Mouse (Mus musculus) cortical plate, adult 2 months (tissue): ENCODE results near the gene Ift88.

Source experiments
- CTCF ChIP-seq: fragments of 200-500 bp; IDR thresholded peaks from 2 replicates; pipeline ENCODE4 v1.5.1; 2011; ENCODE audit warnings: mild to moderate bottlenecking, control low read depth, low read length; ENCODE audit not compliant: insufficient read depth; ENCODE audit errors: extremely low read depth
- POLR2A ChIP-seq: fragments of 200-500 bp; IDR thresholded peaks from 2 replicates; pipeline ENCODE4 v1.6.1; 2011; ENCODE audit warnings: mild to moderate bottlenecking, low read length, control low read depth; ENCODE audit not compliant: insufficient read depth; ENCODE audit errors: extremely low read depth

DNA sequence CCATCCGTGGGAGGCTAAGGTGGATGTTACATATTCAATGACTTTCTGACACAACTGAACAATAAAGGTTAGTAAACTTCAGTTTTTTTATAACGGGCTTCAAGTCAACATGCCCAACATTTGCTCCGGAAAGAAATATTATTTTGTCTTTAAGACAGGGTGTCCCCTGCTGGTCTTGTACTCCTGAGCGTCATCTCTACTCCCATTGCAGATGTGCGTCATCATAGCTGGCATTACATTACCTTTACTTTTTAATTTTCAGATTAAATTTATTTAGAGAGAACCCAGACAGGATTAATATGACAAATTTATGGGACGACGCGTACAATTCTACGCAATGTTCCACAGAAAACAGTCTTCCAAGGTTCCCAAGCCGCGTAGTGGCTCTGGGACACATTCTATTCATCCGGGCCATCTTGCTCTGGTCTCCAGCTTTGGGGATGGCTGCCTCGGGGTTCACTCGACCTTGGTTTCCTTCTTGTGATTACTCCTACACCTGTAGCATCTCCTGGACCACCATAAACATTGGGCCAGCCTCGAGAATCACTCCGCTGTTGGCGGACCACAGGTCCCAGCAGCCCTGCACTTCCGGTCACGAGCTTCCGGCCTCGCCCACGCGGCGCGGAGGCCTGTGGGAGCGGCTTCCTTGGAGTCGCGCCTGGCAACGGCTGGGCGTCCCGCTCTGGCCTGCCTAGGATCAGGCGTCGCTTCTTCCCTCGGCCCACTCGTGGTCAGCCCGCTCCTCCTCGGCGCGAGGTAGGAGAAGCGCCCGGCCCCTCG is at the start of gene Ift88:
- TF ChIP-seq POLR2A (peak; percentile 89), CTCF (no peak)
